Mouse (Mus musculus): ENCODE results near the gene Spats2l. TPM values are rescaled to one million over a fixed set of nuclear protein-coding genes. Genes with fewer than 3 reads are reported as not detected.

Spats2l gene
- total RNA-seq, 2 experiments from 2014 or later: 29.7 to 32.7 TPM

GRCm38 (mm10) chr1:57890903-57891267 lies 116.9 kb downstream of the Spats2l start:
- DNase-seq: no peak

DNA sequence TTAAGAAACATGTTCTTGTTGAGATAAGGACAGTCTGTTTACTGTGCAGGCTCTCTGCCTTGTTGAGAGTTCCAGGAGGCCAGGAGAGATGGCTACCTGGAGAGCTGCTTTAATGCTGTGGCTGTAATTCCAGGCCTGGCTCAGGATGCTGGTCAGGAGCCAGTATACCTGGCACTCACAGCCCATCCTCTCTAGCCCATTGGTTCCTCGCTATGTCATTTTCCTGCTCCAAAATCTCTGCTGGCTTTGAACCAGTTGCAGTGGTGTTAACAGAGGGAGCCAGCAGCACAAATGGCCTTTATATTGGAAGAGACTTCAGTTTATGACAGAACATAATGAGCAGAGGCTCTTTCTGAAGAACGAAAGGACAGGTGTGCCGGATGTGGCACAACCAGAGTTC lies 127.5 kb downstream of the Spats2l start:
- DNase-seq: no peak

- no peak for DNase-seq
These were observed 129.8 kb downstream of the Spats2l start for GRCm38 (mm10) chr1:57903793-57904192.

- DNase-seq: no peak
These were observed 131.9 kb downstream of the Spats2l start for GRCm38 (mm10) chr1:57905912-57906311.

DNA sequence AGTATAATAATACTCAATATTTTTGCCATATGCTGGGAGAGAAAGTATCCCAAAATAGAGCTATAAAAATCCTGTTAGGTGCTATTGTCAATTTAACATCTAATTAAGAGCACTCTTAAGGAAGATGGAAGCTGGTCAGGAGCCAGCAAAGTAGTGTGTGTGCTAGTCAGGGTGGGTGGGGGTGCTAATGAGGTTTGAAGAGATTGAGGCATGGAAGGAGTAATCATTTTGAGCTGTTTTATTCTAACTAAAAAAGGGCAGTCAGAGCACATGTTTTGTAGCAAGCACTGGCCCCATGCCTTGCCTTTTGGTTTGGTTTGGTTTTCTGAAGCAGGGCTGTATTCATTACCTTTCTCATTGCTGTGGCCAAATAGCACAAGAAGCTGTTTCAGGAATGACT lies 132.3 kb downstream of the Spats2l start:
- DNase-seq: no peak

- no peak for DNase-seq
These were observed 137.6 kb downstream of the Spats2l start for GRCm38 (mm10) chr1:57911561-57911960.

DNA sequence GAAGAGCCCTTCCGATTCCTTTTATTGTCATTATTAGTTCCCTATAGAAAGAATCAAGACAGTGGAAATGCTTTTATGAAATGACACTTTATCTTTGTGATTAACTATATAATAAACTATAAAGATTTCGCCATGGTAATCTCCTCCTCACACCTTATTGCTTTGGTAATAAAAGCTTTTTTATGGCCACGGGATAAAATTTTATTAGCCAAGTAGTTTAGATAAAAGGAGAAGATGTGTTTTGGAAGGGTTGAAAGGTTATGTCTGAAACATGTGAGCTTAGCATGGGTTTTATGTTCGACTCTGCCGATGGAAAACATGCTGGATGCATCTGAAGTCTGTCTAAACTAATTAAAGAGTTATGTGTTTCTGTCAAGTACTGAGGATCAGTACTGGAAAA lies 143.4 kb downstream of the Spats2l start:
- DNase-seq: no peak

GRCm38 (mm10) chr1:57918567-57918966 lies 144.6 kb downstream of the Spats2l start:
- DNase-seq: no peak

- no peak for DNase-seq
These were observed 160.3 kb downstream of the Spats2l start for GRCm38 (mm10) chr1:57934287-57934686.

DNA sequence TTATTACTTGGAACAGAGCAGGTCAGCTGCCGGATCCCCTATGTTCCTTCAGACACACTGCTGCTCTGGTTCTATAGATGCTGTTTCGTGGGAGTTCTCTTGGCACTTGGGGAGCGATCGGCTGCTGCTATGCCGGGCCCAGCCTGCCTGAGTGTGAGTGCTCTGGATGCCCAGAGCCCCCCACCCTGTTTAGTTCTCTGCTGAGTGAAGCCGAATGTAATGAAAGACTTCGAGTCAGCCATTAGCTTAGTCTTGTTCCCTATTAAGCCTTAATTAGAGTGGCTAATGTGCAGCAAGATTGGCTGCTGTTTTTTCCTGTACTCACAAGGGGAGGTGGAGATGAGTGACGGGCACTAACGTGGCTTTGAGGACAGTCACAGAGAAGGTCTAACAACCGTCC lies 166.7 kb downstream of the Spats2l start:
- DNase-seq: no peak

DNA sequence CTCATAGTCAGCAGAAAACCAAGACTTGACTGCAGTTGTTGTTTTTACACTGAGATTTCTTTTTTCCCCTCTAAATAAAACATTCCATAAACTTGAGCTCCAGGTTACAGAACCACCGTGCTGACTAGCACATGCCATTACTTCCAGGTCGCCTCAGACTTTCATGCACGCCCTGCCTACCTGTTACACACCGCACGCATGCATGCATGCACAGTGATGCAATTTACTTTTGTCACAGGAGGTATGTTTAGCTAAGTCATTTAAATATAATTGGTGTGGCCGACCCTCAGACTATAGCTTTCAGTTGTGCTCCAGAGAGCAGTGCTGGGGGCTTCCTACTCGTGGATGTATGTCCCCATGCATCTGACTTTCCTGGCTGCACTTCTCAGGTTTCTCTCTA lies 167.1 kb downstream of the Spats2l start:
- DNase-seq: no peak

DNA sequence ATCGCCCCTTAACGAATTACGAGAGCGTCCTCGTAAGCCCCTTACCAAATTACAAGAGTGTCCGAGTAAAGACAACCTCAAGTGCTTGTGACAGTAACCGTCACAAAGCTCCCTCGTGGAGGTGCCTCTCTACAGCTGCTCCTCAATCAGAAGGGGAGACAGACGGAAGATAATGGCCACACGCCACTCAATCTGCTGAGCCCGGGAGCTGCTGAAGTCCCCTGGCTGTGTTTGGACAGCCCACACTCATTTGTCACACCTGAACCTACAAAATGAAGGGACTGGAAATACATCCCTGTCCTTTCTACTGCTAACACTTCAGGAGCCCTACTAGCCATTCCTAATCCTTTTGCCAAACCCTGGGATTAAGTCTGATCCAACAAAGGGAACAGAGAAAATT lies 167.8 kb downstream of the Spats2l start:
- no peak for DNase-seq

DNA sequence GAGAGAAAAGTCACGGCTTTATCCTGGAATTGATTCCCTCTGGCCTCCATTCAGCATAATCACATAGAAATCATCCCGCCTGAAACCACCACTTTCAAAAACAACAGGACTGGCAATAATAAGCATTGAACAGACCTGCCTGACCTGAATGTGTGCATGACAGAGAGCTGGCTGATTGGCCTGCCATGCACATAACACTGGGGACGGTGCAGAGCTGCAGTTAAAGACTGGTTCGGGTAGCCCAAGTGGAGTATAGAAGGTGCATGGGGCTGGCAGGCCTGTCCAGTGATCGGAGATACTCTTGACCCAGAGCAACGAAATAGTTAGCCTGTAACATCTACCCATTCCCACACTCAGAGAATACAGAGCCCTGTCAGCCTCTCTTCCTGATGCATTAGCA lies 168.3 kb downstream of the Spats2l start:
- no peak for DNase-seq

DNA sequence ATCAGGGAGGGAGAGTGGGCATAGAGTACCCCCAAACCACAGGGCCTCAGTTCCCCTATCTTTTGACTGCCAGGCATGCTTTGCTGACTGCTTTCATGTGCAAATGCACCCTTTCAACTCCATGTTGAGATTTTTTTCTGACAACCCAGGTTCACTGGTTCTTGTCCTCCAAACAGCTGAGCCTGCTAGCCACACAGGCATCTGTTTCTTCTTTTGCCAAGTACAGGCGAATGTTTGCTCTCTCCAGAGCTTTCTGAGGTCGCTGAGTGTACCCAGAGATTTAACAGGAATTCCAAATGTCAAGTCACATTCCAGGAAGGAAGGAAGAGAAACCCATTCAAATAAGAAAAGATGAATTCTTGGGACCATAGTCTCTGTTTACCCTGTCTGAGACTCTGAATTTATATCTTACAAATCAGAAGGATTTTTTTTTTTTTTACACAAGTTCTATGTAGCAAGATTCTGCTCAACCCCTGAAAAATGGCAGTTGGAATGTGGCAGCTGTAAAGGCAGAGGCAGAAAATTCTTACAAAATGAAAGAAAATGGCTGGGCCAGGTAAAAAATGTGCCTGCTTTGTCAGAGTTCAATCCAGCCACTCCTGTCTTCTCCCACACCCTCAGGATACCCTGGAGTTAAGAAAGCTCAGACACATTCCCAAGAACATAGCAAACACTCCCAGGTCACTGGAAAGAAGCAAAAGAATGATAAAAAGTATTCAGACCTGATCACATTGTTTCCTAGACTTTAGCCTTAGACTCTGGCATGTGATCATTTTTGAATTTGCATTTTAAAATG lies 173.8 kb downstream of the Spats2l start:
- DNase-seq: no peak

DNA sequence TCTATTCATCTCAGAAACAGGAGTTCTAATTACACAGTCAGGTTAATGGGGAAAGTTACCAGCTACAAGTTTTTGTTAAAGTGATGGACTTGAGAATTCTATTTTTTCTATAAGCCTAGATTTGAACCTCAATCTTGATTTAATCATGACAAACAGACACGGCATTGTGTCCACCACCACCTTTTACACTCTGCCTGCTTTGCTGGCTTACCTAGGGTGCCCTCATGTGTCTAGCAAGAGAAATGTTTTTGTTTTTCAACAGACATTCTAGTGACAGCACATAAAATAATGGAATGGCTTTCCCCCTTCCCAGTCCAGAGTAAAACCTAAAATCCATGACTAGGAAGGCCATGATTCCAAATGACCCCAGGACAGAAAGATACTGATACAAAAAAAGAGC lies 175.2 kb downstream of the Spats2l start:
- DNase-seq: peak; percentile 23

- no peak for DNase-seq
These were observed 175.8 kb downstream of the Spats2l start for GRCm38 (mm10) chr1:57949716-57950115.

DNA sequence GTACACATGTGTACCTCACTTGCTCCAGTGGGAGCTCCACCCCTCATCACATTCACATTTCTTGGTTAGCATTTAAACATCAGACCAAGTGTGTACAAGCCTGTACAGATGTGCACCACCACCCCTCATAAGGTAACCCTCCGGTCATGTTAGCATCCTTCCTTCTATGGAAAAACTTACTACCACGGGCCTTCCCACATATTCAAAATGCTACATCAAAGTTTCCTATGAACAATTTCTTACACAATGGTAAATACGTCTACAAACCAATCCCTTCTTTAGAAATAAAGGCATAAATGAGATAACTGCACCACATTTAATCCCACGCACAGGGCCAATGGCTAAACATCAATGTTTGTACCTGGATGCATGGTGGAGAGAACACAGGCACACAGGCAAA lies 178.5 kb downstream of the Spats2l start:
- no peak for DNase-seq

GRCm38 (mm10) chr1:57953586-57954375 lies 179.8 kb downstream of the Spats2l start:
- DNase-seq: no peak

DNA sequence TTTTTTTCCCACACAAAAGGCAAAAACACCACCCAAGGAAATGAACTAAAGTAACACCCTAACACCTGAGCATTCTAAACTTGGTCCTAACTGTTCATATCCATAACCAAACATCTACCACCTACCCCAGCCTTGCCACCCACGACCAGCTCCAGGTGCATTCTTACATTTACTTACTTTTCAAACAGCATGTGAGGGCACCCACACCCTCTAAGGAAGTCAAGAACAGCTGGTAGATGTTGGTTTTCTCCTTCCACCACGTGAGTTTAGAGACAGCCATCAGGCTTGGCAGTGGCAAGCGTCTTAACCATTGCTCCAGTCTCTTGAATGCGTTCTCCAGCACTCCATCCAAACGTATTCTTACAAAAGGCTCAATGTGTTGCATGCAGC lies 180.4 kb downstream of the Spats2l start:
- no peak for DNase-seq

GRCm38 (mm10) chr1:57955774-57956173 lies 181.8 kb downstream of the Spats2l start:
- DNase-seq: no peak

GRCm38 (mm10) chr1:57969327-57970271 lies 195.6 kb downstream of the Spats2l start:
- DNase-seq: peak; percentile 99

DNA sequence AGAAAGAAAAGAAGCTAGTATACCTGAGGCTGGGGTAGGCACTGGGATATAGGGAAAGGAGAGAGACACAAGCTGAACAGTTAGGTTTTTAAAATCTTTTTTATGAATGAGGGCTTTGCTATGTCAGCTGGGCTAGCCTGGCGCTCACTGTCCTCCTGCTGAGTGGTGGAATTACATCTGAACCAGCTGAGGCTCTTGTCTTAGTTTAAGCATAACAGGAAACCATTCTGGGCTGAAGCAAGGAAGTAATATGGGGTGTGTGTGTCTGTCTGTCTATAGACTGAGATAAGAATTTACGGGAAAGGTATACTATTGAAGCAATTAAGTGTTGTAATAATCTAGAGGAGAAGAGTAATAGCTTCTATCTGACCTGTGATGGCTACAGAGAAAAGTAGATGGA lies 197.6 kb downstream of the Spats2l start:
- no peak for DNase-seq

DNA sequence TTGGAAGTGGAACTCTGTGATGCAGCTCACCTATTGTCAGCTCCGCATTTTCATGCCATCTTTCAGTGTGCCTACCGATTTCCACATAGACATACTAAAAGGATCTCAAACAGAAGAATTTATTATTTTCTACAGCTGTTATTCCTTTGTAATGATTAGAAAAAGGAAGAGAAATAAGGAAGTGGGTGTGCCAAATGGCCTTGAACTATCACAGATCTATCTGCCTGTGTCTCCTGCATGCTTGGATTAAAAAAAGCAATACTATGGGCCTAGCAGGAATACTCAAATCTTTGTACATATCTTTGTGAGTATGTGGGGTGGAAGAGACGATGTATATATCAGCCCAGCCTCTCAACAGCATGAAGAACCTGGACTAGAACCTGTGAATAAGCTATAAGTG lies 202.9 kb downstream of the Spats2l start:
- DNase-seq: no peak
